Mouse (Mus musculus) limb, embryonic 14.5 days (tissue): ENCODE data around the gene 2310061N02Rik. TPM values are rescaled to one million over a fixed set of nuclear protein-coding genes. Genes with fewer than 3 reads are reported as not detected.

Experiments
- ATAC-seq: fragments of 200-750 bp; cut with Nextera tagmentation; 2 replicates; pipeline ENCODE4 v1.8.0; 2017; ENCODE audit warnings: low read depth, moderate number of reproducible peaks, moderate TSS enrichment; ENCODE audit not compliant: low FRiP score
- DNase-seq: peaks from one replicate; pipeline ENCODE4 v3.0.0-alpha.2; 2015; ENCODE audit warnings: low spot score
- H3K27ac ChIP-seq: fragments of 300-500 bp; sonication (generic); replicated peaks from 2 replicates; pipeline ENCODE4 v1.5.1; 2014; ENCODE audit warnings: low read depth, mild to moderate bottlenecking, low read length, moderate library complexity, mixed read lengths
- H3K27me3 ChIP-seq: fragments of 300-500 bp; sonication (generic); 2 replicates; pipeline ENCODE4 v1.6.1; 2014; ENCODE audit warnings: low read length, mixed read lengths; ENCODE audit not compliant: control insufficient read depth, insufficient read depth
- H3K36me3 ChIP-seq: fragments of 300-500 bp; sonication (generic); 2 replicates; pipeline ENCODE4 v1.6.1; 2014; ENCODE audit warnings: mild to moderate bottlenecking, low read length, moderate library complexity, mixed read lengths; ENCODE audit not compliant: control insufficient read depth, insufficient read depth
- H3K4me1 ChIP-seq: fragments of 300-500 bp; sonication (generic); 2 replicates; pipeline ENCODE4 v1.6.1; 2014; ENCODE audit warnings: antibody characterized with exemption, low read length, mixed read lengths; ENCODE audit not compliant: control insufficient read depth, insufficient read depth
- H3K4me2 ChIP-seq: fragments of 300-500 bp; sonication (generic); replicated peaks from 2 replicates; pipeline ENCODE4 v1.6.1; 2014; ENCODE audit warnings: low read depth, mild to moderate bottlenecking, low read length, moderate library complexity; ENCODE audit not compliant: severe bottlenecking
- H3K4me3 ChIP-seq: fragments of 300-500 bp; sonication (generic); replicated peaks from 2 replicates; pipeline ENCODE4 v1.5.1; 2014; ENCODE audit warnings: low read length
- H3K9ac ChIP-seq: fragments of 300-500 bp; sonication (generic); 2 replicates; pipeline ENCODE4 v1.6.1; 2014; ENCODE audit warnings: mild to moderate bottlenecking, low read depth, low read length, moderate library complexity; ENCODE audit not compliant: severe bottlenecking
- H3K9me3 ChIP-seq: fragments of 300-500 bp; sonication (generic); 2 replicates; pipeline ENCODE4 v1.6.1; 2016; ENCODE audit warnings: low read length; ENCODE audit not compliant: control insufficient read depth
- POLR2A ChIP-seq: fragments of 200-500 bp; IDR thresholded peaks from 2 replicates; pipeline ENCODE4 v1.8.0; 2012; ENCODE audit warnings: inconsistent platforms, mild to moderate bottlenecking, moderate library complexity, borderline replicate concordance; ENCODE audit not compliant: insufficient read depth, insufficient read length; ENCODE audit errors: extremely low read depth
- WGBS: fragments of 180-500 bp; shearing (Covaris S2); extraction: QIAGEN DNeasy Blood & Tissue Kit; methylation state at CpG from one replicate; pipeline ENCODE4 v1.1.7; 2014; 5-methylcytosine and 5-hydroxymethylcytosine counted together
- polyA plus RNA-seq, 2 experiments: library from polyadenylated mRNA; depleted of rRNA in 1 of 2; stranded (reverse) in 1 of 2; unstranded in 1 of 2; fragments of >200 nt; fragmentation: Nextera tagmentation in 1 of 2; extraction: Ambion mirVana in 1 of 2; gene quantifications; 2 replicates each; pipeline versions ENCODE4 v1.2.1 to v1.2.3; 2012 to 2014

The 2310061N02Rik gene
- polyA plus RNA-seq, 2 experiments: not detected

- Histone ChIP-seq H3K4me3 (no peak overlapping the region), H3K9me3 (no peaks in the 10 kb centered on the region), H3K4me1 (no peaks in the 10 kb centered on the region), H3K4me2 (no peak overlapping the region), H3K27ac (no peak overlapping the region), H3K36me3 (no peaks in the 10 kb centered on the region), H3K9ac (no peak overlapping the region), H3K27me3 (no peaks in the 10 kb centered on the region)
- no peak for DNase-seq
- no peak for ATAC-seq
- WGBS: 63% methylated on average over 1 of the region's 1 CpGs
- TF ChIP-seq POLR2A: no peak
These were observed 50.3 kb downstream of the 2310061N02Rik start for GRCm38 (mm10) chr16:88657426-88657825.

Other genes with a start within 250 kb of the 2310061N02Rik start
- gene Cldn17, start 201.0 kb downstream of the 2310061N02Rik start, polyA plus RNA-seq (2012; rRNA removed): not detected in 2 replicates
- gene Cldn17, start 201.0 kb downstream of the 2310061N02Rik start, polyA plus RNA-seq (2014; fragmentation: Nextera tagmentation; extraction: Ambion mirVana): not detected in 2 replicates
- gene Cldn8, start 144.8 kb downstream of the 2310061N02Rik start, polyA plus RNA-seq (2012; rRNA removed): 2.4 TPM in 2 replicates
- 4.5 and 5.8 TPM in 2 replicates for gene Cldn8, start 144.8 kb downstream of the 2310061N02Rik start, polyA plus RNA-seq (2014; fragmentation: Nextera tagmentation; extraction: Ambion mirVana)
- not detected in 2 replicates for gene Krtap24-1, start 95.7 kb downstream of the 2310061N02Rik start, polyA plus RNA-seq (2012; rRNA removed)
- not detected in 2 replicates for gene Krtap24-1, start 95.7 kb downstream of the 2310061N02Rik start, polyA plus RNA-seq (2014; fragmentation: Nextera tagmentation; extraction: Ambion mirVana)
- gene 2310079G19Rik, start 80.3 kb downstream of the 2310061N02Rik start, polyA plus RNA-seq (2012; rRNA removed): not detected in 2 replicates
- gene 2310079G19Rik, start 80.3 kb downstream of the 2310061N02Rik start, polyA plus RNA-seq (2014; fragmentation: Nextera tagmentation; extraction: Ambion mirVana): not detected in 2 replicates
- not detected in 2 replicates for gene Krtap26-1, start 60.2 kb downstream of the 2310061N02Rik start, polyA plus RNA-seq (2012; rRNA removed)
- not detected in 2 replicates for gene Krtap26-1, start 60.2 kb downstream of the 2310061N02Rik start, polyA plus RNA-seq (2014; fragmentation: Nextera tagmentation; extraction: Ambion mirVana)
- not detected in 2 replicates for gene Krtap27-1, start 36.3 kb downstream of the 2310061N02Rik start, polyA plus RNA-seq (2012; rRNA removed)
- gene Krtap27-1, start 36.3 kb downstream of the 2310061N02Rik start, polyA plus RNA-seq (2014; fragmentation: Nextera tagmentation; extraction: Ambion mirVana): not detected in 2 replicates
- not detected in 2 replicates for gene Krtap13-1, start 20.9 kb upstream of the 2310061N02Rik start, polyA plus RNA-seq (2012; rRNA removed)
- gene Krtap13-1, start 20.9 kb upstream of the 2310061N02Rik start, polyA plus RNA-seq (2014; fragmentation: Nextera tagmentation; extraction: Ambion mirVana): not detected in 2 replicates
- gene Krtap13, start 43.7 kb upstream of the 2310061N02Rik start, polyA plus RNA-seq (2012; rRNA removed): not detected in 2 replicates
- not detected in 2 replicates for gene Krtap13, start 43.7 kb upstream of the 2310061N02Rik start, polyA plus RNA-seq (2014; fragmentation: Nextera tagmentation; extraction: Ambion mirVana)
- not detected in 2 replicates for gene 2310034C09Rik, start 50.9 kb upstream of the 2310061N02Rik start, polyA plus RNA-seq (2012; rRNA removed)
- gene 2310034C09Rik, start 50.9 kb upstream of the 2310061N02Rik start, polyA plus RNA-seq (2014; fragmentation: Nextera tagmentation; extraction: Ambion mirVana): not detected in 2 replicates
- gene 2310057N15Rik, start 66.2 kb upstream of the 2310061N02Rik start, polyA plus RNA-seq (2012; rRNA removed): not detected in 2 replicates
- not detected in 2 replicates for gene 2310057N15Rik, start 66.2 kb upstream of the 2310061N02Rik start, polyA plus RNA-seq (2014; fragmentation: Nextera tagmentation; extraction: Ambion mirVana)
- gene Gm5965, start 69.9 kb upstream of the 2310061N02Rik start, polyA plus RNA-seq (2012; rRNA removed): not detected in 2 replicates
- gene Gm5965, start 69.9 kb upstream of the 2310061N02Rik start, polyA plus RNA-seq (2014; fragmentation: Nextera tagmentation; extraction: Ambion mirVana): not detected in 2 replicates
- gene Gm20741, start 104.3 kb upstream of the 2310061N02Rik start, polyA plus RNA-seq (2012; rRNA removed): not detected in 2 replicates
- gene Gm20741, start 104.3 kb upstream of the 2310061N02Rik start, polyA plus RNA-seq (2014; fragmentation: Nextera tagmentation; extraction: Ambion mirVana): not detected in 2 replicates
- not detected in 2 replicates for gene Krtap15, start 112.3 kb upstream of the 2310061N02Rik start, polyA plus RNA-seq (2012; rRNA removed)
- gene Krtap15, start 112.3 kb upstream of the 2310061N02Rik start, polyA plus RNA-seq (2014; fragmentation: Nextera tagmentation; extraction: Ambion mirVana): not detected in 2 replicates
- not detected in 2 replicates for gene Krtap14, start 118.2 kb upstream of the 2310061N02Rik start, polyA plus RNA-seq (2012; rRNA removed)
- gene Krtap14, start 118.2 kb upstream of the 2310061N02Rik start, polyA plus RNA-seq (2014; fragmentation: Nextera tagmentation; extraction: Ambion mirVana): not detected in 2 replicates
- gene Krtap19-1, start 161.4 kb upstream of the 2310061N02Rik start, polyA plus RNA-seq (2012; rRNA removed): not detected in 2 replicates
- not detected in 2 replicates for gene Krtap19-1, start 161.4 kb upstream of the 2310061N02Rik start, polyA plus RNA-seq (2014; fragmentation: Nextera tagmentation; extraction: Ambion mirVana)
- not detected in 2 replicates for gene Krtap19-2, start 166.3 kb upstream of the 2310061N02Rik start, polyA plus RNA-seq (2012; rRNA removed)
- gene Krtap19-2, start 166.3 kb upstream of the 2310061N02Rik start, polyA plus RNA-seq (2014; fragmentation: Nextera tagmentation; extraction: Ambion mirVana): not detected in 2 replicates
- gene Krtap19-3, start 170.1 kb upstream of the 2310061N02Rik start, polyA plus RNA-seq (2012; rRNA removed): not detected in 2 replicates
- not detected in 2 replicates for gene Krtap19-3, start 170.1 kb upstream of the 2310061N02Rik start, polyA plus RNA-seq (2014; fragmentation: Nextera tagmentation; extraction: Ambion mirVana)
- not detected in 2 replicates for gene Krtap19-4, start 177.1 kb upstream of the 2310061N02Rik start, polyA plus RNA-seq (2012; rRNA removed)
- not detected in 2 replicates for gene Krtap19-4, start 177.1 kb upstream of the 2310061N02Rik start, polyA plus RNA-seq (2014; fragmentation: Nextera tagmentation; extraction: Ambion mirVana)
- not detected in 2 replicates for gene Krtap19-5, start 188.5 kb upstream of the 2310061N02Rik start, polyA plus RNA-seq (2012; rRNA removed)
- gene Krtap19-5, start 188.5 kb upstream of the 2310061N02Rik start, polyA plus RNA-seq (2014; fragmentation: Nextera tagmentation; extraction: Ambion mirVana): not detected in 2 replicates
- not detected in 2 replicates for gene Krtap19-9b, start 224.3 kb upstream of the 2310061N02Rik start, polyA plus RNA-seq (2012; rRNA removed)
- not detected in 2 replicates for gene Krtap19-9b, start 224.3 kb upstream of the 2310061N02Rik start, polyA plus RNA-seq (2014; fragmentation: Nextera tagmentation; extraction: Ambion mirVana)